Mouse (Mus musculus) MEL (cell line): Measurements from ENCODE around the gene Kpnb1. TPM values are rescaled to one million over a fixed set of nuclear protein-coding genes. Genes with fewer than 3 reads are reported as not detected.

Source experiments
- DNase-seq: peaks from one replicate; pipeline ENCODE4 v3.0.0; 2011; ENCODE audit warnings: low read depth, low spot score
- H3K27ac ChIP-seq: 2 replicates; pipeline ENCODE4 v1.5.1; 2012; ENCODE audit warnings: low read depth, mild to moderate bottlenecking, control low read depth, low read length, moderate library complexity; ENCODE audit not compliant: control insufficient read depth
- H3K27me3 ChIP-seq, 2 experiments: fragments of 150-350 bp in 1 of 2; sonication (generic) in 1 of 2; 2 replicates each; pipeline ENCODE4 v1.6.1; 2012; ENCODE audit warnings: low read length in 2 of 2, mild to moderate bottlenecking in 2 of 2, improper control_type of control experiment in 1 of 2, moderate library complexity in 1 of 2; ENCODE audit not compliant: insufficient read depth in 2 of 2, control insufficient read depth in 1 of 2
- H3K36me3 ChIP-seq, 2 experiments: 2 replicates each; pipeline ENCODE4 v1.6.1; 2012 to 2014; ENCODE audit warnings: low read length in 2 of 2, improper control_type of control experiment in 1 of 2, inconsistent platforms in 1 of 2, mild to moderate bottlenecking in 1 of 2; ENCODE audit not compliant: insufficient read depth in 2 of 2, control insufficient read depth in 1 of 2
- H3K4me1 ChIP-seq, 2 experiments: fragments of 150-350 bp in 1 of 2; sonication (generic) in 1 of 2; 2 replicates each; pipeline ENCODE4 v1.6.1; 2012; ENCODE audit warnings: low read length in 2 of 2, improper control_type of control experiment in 1 of 2, mild to moderate bottlenecking in 1 of 2; ENCODE audit not compliant: insufficient read depth in 2 of 2, control insufficient read depth in 1 of 2
- H3K4me3 ChIP-seq, 2 experiments: fragments of 150-350 bp in 1 of 2; sonication (generic) in 1 of 2; 2 replicates each; pipeline ENCODE4 v1.5.1; 2012; ENCODE audit warnings: low read depth in 2 of 2, low read length in 2 of 2, mild to moderate bottlenecking in 2 of 2, moderate library complexity in 2 of 2, control low read depth in 1 of 2, improper control_type of control experiment in 1 of 2; ENCODE audit not compliant: control insufficient read depth in 1 of 2, insufficient read depth in 1 of 2
- H3K79me2 ChIP-seq: 2 replicates; pipeline ENCODE4 v1.6.1; 2012; ENCODE audit warnings: mild to moderate bottlenecking, low read length, moderate library complexity; ENCODE audit not compliant: control insufficient read depth, poor library complexity, insufficient read depth
- H3K9ac ChIP-seq: 2 replicates; pipeline ENCODE4 v1.6.1; 2012; ENCODE audit warnings: low read depth, mild to moderate bottlenecking, control low read depth, low read length, moderate library complexity; ENCODE audit not compliant: control insufficient read depth, poor library complexity, severe bottlenecking
- H3K9me3 ChIP-seq: fragments of 150-350 bp; sonication (generic); replicated peaks from 2 replicates; pipeline ENCODE4 v1.6.1; 2012; ENCODE audit warnings: mild to moderate bottlenecking, low read length, improper control_type of control experiment, moderate library complexity; ENCODE audit not compliant: insufficient read depth
- BHLHE40 ChIP-seq: IDR thresholded peaks from 2 replicates; pipeline ENCODE4 v1.6.1; 2012; ENCODE audit warnings: low read depth, mild to moderate bottlenecking, inconsistent platforms, low read length, improper control_type of control experiment, borderline replicate concordance
- CHD2 ChIP-seq: IDR thresholded peaks from 2 replicates; pipeline ENCODE4 v1.6.1; 2011; ENCODE audit warnings: low read length, improper control_type of control experiment
- ELF1 ChIP-seq: IDR thresholded peaks from 2 replicates; pipeline ENCODE4 v1.6.1; 2014; ENCODE audit warnings: low read depth, mild to moderate bottlenecking, inconsistent platforms, low read length, improper control_type of control experiment, moderate library complexity
- EP300 ChIP-seq, 2 experiments: IDR thresholded peaks; 2 replicates each; pipeline ENCODE4 v1.6.1; 2011; ENCODE audit warnings: improper control_type of control experiment in 2 of 2, low read length in 2 of 2, low read depth in 1 of 2, mild to moderate bottlenecking in 1 of 2
- ETS1 ChIP-seq: IDR thresholded peaks from 2 replicates; pipeline ENCODE4 v1.6.1; 2012; ENCODE audit warnings: low read depth, mild to moderate bottlenecking, inconsistent platforms, low read length, improper control_type of control experiment, moderate library complexity
- HCFC1 ChIP-seq: IDR thresholded peaks from 2 replicates; pipeline ENCODE4 v1.6.1; 2012; ENCODE audit warnings: low read depth, mild to moderate bottlenecking, inconsistent platforms, low read length, improper control_type of control experiment, moderate library complexity
- KAT2A ChIP-seq: conservative IDR thresholded peaks from 2 replicates; pipeline ENCODE4 v1.6.1; 2012; ENCODE audit warnings: low read depth, low read length, improper control_type of control experiment, inconsistent platforms
- MAX ChIP-seq: IDR thresholded peaks from 2 replicates; pipeline ENCODE4 v1.6.1; 2011; ENCODE audit warnings: low read length, improper control_type of control experiment
- MXI1 ChIP-seq: IDR thresholded peaks from 2 replicates; pipeline ENCODE4 v1.6.1; 2011; ENCODE audit warnings: mild to moderate bottlenecking, low read depth, low read length, improper control_type of control experiment
- MYB ChIP-seq: IDR thresholded peaks from 2 replicates; pipeline ENCODE4 v1.6.1; 2011; ENCODE audit warnings: mild to moderate bottlenecking, low read depth, low read length, improper control_type of control experiment
- MYC ChIP-seq: IDR thresholded peaks from 2 replicates; pipeline ENCODE4 v1.6.1; 2011; ENCODE audit warnings: low read depth, mild to moderate bottlenecking, low read length, improper control_type of control experiment, moderate library complexity
- TAL1 ChIP-seq: IDR thresholded peaks from 2 replicates; pipeline ENCODE4 v1.6.1; 2012; ENCODE audit warnings: mild to moderate bottlenecking, inconsistent platforms, low read length, moderate library complexity, mixed read lengths
- TBP ChIP-seq: IDR thresholded peaks from 2 replicates; pipeline ENCODE4 v1.8.0; 2011; ENCODE audit warnings: low read depth, low read length, improper control_type of control experiment
- TCF12 ChIP-seq: IDR thresholded peaks from 2 replicates; pipeline ENCODE4 v1.6.1; 2014; ENCODE audit warnings: low read depth, mild to moderate bottlenecking, inconsistent platforms, low read length, improper control_type of control experiment, moderate library complexity
- UBTF ChIP-seq: IDR thresholded peaks from 2 replicates; pipeline ENCODE4 v1.6.1; 2012; ENCODE audit warnings: low read depth, mild to moderate bottlenecking, inconsistent platforms, low read length, improper control_type of control experiment, moderate library complexity, borderline replicate concordance; ENCODE audit not compliant: insufficient read depth
- USF1 ChIP-seq: IDR thresholded peaks from 2 replicates; pipeline ENCODE4 v1.6.1; 2014; ENCODE audit warnings: low read depth, mild to moderate bottlenecking, inconsistent platforms, low read length, improper control_type of control experiment, moderate library complexity
- ZMIZ1 ChIP-seq: IDR thresholded peaks from 2 replicates; pipeline ENCODE4 v1.6.1; 2012; ENCODE audit warnings: low read depth, mild to moderate bottlenecking, inconsistent platforms, low read length, improper control_type of control experiment, moderate library complexity
- polyA plus RNA-seq, 2 experiments: library from polyadenylated mRNA; stranded (reverse) in 1 of 2; unstranded in 1 of 2; fragments of >175 nt in 1 of 2; fragments of >200 nt in 1 of 2; gene quantifications; 2 replicates each; pipeline versions ENCODE4 v1.2.1 to v1.2.4; 2012; ENCODE audit warnings: low replicate concordance in 2 of 2, low read depth in 1 of 2; ENCODE audit not compliant: insufficient read length in 2 of 2, insufficient read depth in 1 of 2, missing spikeins in 1 of 2
- total RNA-seq: library from RNA; depleted of rRNA; stranded (reverse); fragments of 300-350 nt; gene quantifications from 2 replicates; pipeline ENCODE4 v1.2.3, GENCODE M21; 2012

Kpnb1 gene
- total and polyA plus RNA-seq, 3 experiments = 237 to 463 (median 275) TPM

DNA sequence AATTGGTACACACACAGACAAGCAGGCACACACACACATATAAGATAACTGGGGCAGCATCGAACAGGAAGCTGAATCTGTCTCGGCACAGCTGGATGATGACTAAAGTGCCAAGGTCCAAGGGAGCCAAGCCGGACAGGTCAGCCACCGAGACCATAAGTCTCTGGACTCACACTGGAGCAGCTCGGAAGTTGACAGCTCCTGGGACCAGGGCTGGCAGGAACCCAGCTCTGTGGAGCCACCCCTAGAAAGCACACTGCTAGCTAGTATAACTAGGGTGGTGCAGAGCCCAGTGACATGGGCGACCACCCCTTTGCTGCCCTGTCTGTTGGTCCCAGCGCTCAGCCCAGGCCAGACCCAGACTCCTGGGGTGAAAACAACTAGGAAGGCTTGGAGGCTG is 41.3 kb upstream of the Kpnb1 start:
- DNase-seq = no peak
- no peaks in the 10 kb centered on the region for H3K4me1 ChIP-seq
- no peak overlapping the region for H3K27ac ChIP-seq
- no peak overlapping the region for H3K4me3 ChIP-seq
- no peaks in the 10 kb centered on the region for H3K79me2 ChIP-seq
- no peaks in the 10 kb centered on the region for H3K9me3 ChIP-seq
- TF ChIP-seq TCF12 = no peak
- TF ChIP-seq ETS1 = no peak
- TF ChIP-seq UBTF = no peak
- no peak for TF ChIP-seq EP300 (IDR thresholded peaks at IDR 0.05; ENCODE audit: low read depth in 1 of 2, low read length in 2 of 2)
- TF ChIP-seq ZMIZ1 = no peak
- no peak for TF ChIP-seq KAT2A
- no peak for TF ChIP-seq HCFC1
- TF ChIP-seq MYC = no peak
- no peak for TF ChIP-seq TAL1
- no peak for TF ChIP-seq MYB
- no peak for TF ChIP-seq MAX
- TF ChIP-seq CHD2 = no peak
- no peak for TF ChIP-seq ELF1
- TF ChIP-seq BHLHE40 = no peak
- H3K36me3 ChIP-seq = peaks cover 0 to 29% of the 10 kb centered on the region in 2 experiments; a peak in 2 of 4 replicates
- no peak overlapping the region for H3K9ac ChIP-seq
- no peaks in the 10 kb centered on the region for H3K27me3 ChIP-seq

GRCm38 (mm10) chr11:97226131-97226530 is 38.5 kb upstream of the Kpnb1 start:
- Histone ChIP-seq H3K9me3 (no peaks in the 10 kb centered on the region), H3K27me3 (no peaks in the 10 kb centered on the region), H3K27ac (no peak overlapping the region), H3K4me1 (no peaks in the 10 kb centered on the region), H3K79me2 (no peaks in the 10 kb centered on the region), H3K4me3 (no peak overlapping the region), H3K36me3 (peaks cover 0 to 48% of the 10 kb centered on the region in 2 experiments; a peak in 2 of 4 replicates), H3K9ac (no peak overlapping the region)
- no peak for DNase-seq
- TF ChIP-seq USF1 (no peak), MXI1 (no peak), TBP (no peak)
